Mouse (Mus musculus): ENCODE data around the gene Dcaf5.

Dcaf5 gene

GRCm38 (mm10) chr12:80340936-80341335, 95.5 kb downstream of the Dcaf5 start:
- no peak for DNase-seq (ENCODE audit: low spot score)

GRCm38 (mm10) chr12:80334162-80334561, 102.2 kb downstream of the Dcaf5 start:
- no peak for DNase-seq (ENCODE audit: low spot score)

GRCm38 (mm10) chr12:80331634-80332033, 104.8 kb downstream of the Dcaf5 start:
- no peak for DNase-seq (ENCODE audit: low spot score)

GRCm38 (mm10) chr12:80330819-80331218, 105.6 kb downstream of the Dcaf5 start:
- no peak for DNase-seq (ENCODE audit: low spot score)

- DNase-seq (ENCODE audit: low spot score): no peak
These were observed 106.8 kb downstream of the Dcaf5 start for GRCm38 (mm10) chr12:80329641-80330040.

GRCm38 (mm10) chr12:80326047-80326446, 110.4 kb downstream of the Dcaf5 start:
- no peak for DNase-seq (ENCODE audit: low spot score)

- no peak for DNase-seq (ENCODE audit: low spot score)
These were observed 111.6 kb downstream of the Dcaf5 start for GRCm38 (mm10) chr12:80324785-80325131.

- DNase-seq (ENCODE audit: low spot score): no peak
These were observed 112.2 kb downstream of the Dcaf5 start for GRCm38 (mm10) chr12:80324051-80324784.

- no peak for DNase-seq (ENCODE audit: low spot score)
These were observed 112.9 kb downstream of the Dcaf5 start for GRCm38 (mm10) chr12:80323371-80324050.

GRCm38 (mm10) chr12:80322494-80322893, 113.9 kb downstream of the Dcaf5 start:
- no peak for DNase-seq (ENCODE audit: low spot score)

GRCm38 (mm10) chr12:80319062-80319461, 117.3 kb downstream of the Dcaf5 start:
- no peak for DNase-seq (ENCODE audit: low spot score)

GRCm38 (mm10) chr12:80315321-80315720, 121.1 kb downstream of the Dcaf5 start:
- DNase-seq (ENCODE audit: low spot score): no peak

GRCm38 (mm10) chr12:80311959-80312669, 124.3 kb downstream of the Dcaf5 start:
- DNase-seq (ENCODE audit: low spot score): no peak

GRCm38 (mm10) chr12:80307556-80307955, 128.8 kb downstream of the Dcaf5 start:
- no peak for DNase-seq (ENCODE audit: low spot score)

- no peak for DNase-seq (ENCODE audit: low spot score)
These were observed 131.9 kb downstream of the Dcaf5 start for GRCm38 (mm10) chr12:80304518-80304917.

- no peak for DNase-seq (ENCODE audit: low spot score)
These were observed 135.5 kb downstream of the Dcaf5 start for GRCm38 (mm10) chr12:80300833-80301456.

GRCm38 (mm10) chr12:80298714-80299113, 137.7 kb downstream of the Dcaf5 start:
- no peak for DNase-seq (ENCODE audit: low spot score)

- no peak for DNase-seq (ENCODE audit: low spot score)
These were observed 144.4 kb downstream of the Dcaf5 start for GRCm38 (mm10) chr12:80291895-80292435.

- DNase-seq (ENCODE audit: low spot score): no peak
These were observed 145.4 kb downstream of the Dcaf5 start for GRCm38 (mm10) chr12:80290964-80291363.

GRCm38 (mm10) chr12:80290483-80290882, 145.9 kb downstream of the Dcaf5 start:
- no peak for DNase-seq (ENCODE audit: low spot score)

GRCm38 (mm10) chr12:80289722-80290121, 146.7 kb downstream of the Dcaf5 start:
- no peak for DNase-seq (ENCODE audit: low spot score)

GRCm38 (mm10) chr12:80285890-80286289, 150.5 kb downstream of the Dcaf5 start:
- no peak for DNase-seq (ENCODE audit: low spot score)

Data from ovary, postnatal 14 days (tissue).